Comparison of ENCODE assay signal across 9 mouse cellular contexts in the genomic region with DNA sequence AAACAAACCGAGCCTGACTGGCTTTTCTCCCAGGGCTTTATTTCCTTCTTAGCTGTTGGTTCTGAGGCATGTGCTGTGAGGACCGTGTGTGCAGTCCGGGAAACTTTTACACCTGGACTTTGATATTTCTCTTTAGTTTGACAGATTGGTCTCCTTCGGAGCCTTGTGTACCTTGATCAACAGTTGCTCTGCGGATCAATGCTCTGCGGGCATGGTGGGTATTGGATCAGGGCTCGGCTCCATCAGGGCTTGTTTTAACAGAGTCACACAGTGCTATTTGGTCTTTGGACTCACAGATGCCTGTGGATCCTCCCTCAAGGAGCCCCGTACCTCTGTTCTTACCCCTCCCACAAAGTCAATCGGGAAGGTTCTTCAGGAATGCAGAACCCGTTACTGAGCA. TPM values are rescaled to one million over a fixed set of nuclear protein-coding genes. Genes with fewer than 3 reads are reported as not detected.
DNase-seq lines count a peak whose midpoint lies in the region; ATAC-seq and TF ChIP-seq lines count a peak whose summit lies in the region.
"Had no signal": no experiment of that assay in that cellular context is flagged by ENCODE, and none has a peak within 500 bp of the region (broad histone marks: within the 10 kb centered on the region; RNA-seq: fewer than 3 reads in every experiment).

No protein-coding gene starts in this region.

- H3K9me3 ChIP-seq in forebrain, postnatal 0 days (ENCODE audit: low read length) = no peaks in the 10 kb centered on the region
- no peaks in the 10 kb centered on the region for H3K9me3 ChIP-seq in limb, embryonic 10.5 days (replicated peaks)
- H3K9me3 ChIP-seq in neural tube, embryonic 14.5 days (ENCODE audit: control insufficient read depth, low read length) = no peaks in the 10 kb centered on the region
- H3K9me3 ChIP-seq: G1E had no signal

- no peaks in the 10 kb centered on the region for H3K4me1 ChIP-seq in forebrain, postnatal 0 days (ENCODE audit: insufficient read depth)
- peaks cover 2% of the 10 kb centered on the region; the same call in 1 of the 2 replicates for H3K4me1 ChIP-seq in limb, embryonic 10.5 days
- H3K4me1 ChIP-seq in neural tube, embryonic 14.5 days (ENCODE audit: control insufficient read depth, insufficient read depth, low read length) = no peaks in the 10 kb centered on the region

- ATAC-seq in forebrain, postnatal 0 days = no peak
- ATAC-seq in neural tube, embryonic 14.5 days (ENCODE audit: low read depth) = peak; percentile 49
- ATAC-seq in frontal cortex, adult (ENCODE audit: low TSS enrichment) = no peak

- TF ChIP-seq CTCF in forebrain, postnatal 0 days (IDR thresholded peaks at IDR 0.05; ENCODE audit: low read depth) = no peak

- H3K4me2 ChIP-seq in forebrain, postnatal 0 days (ENCODE audit: low read depth) = peak overlapping the region; percentile 46
- H3K4me2 ChIP-seq in neural tube, embryonic 14.5 days (ENCODE audit: low read depth, low read length) = no peak overlapping the region

- no peak overlapping the region for H3K27ac ChIP-seq in forebrain, postnatal 0 days (ENCODE audit: low read depth, low read length)
- H3K27ac ChIP-seq in limb, embryonic 10.5 days = no peak overlapping the region
- no peak overlapping the region for H3K27ac ChIP-seq in neural tube, embryonic 14.5 days (ENCODE audit: low read depth, low read length)

- H3K27me3 ChIP-seq in forebrain, postnatal 0 days (ENCODE audit: insufficient read depth, low read length) = no peaks in the 10 kb centered on the region
- H3K27me3 ChIP-seq in limb, embryonic 10.5 days (ENCODE audit: low read depth, poor library complexity, severe bottlenecking) = 0 out of 2 replicates have a peak, but pooled peaks cover 4% of the 10 kb centered on the region
- no peaks in the 10 kb centered on the region for H3K27me3 ChIP-seq in neural tube, embryonic 14.5 days (ENCODE audit: control insufficient read depth, insufficient read depth, low read length)

- peak overlapping the region; percentile 29 for H3K4me3 ChIP-seq in forebrain, postnatal 0 days (ENCODE audit: low read depth, low read length)
- H3K4me3 ChIP-seq in limb, embryonic 10.5 days = peak overlapping the region; percentile 47
- H3K4me3 ChIP-seq in neural tube, embryonic 14.5 days (ENCODE audit: low read depth, low read length) = no peak overlapping the region

- H3K36me3 ChIP-seq in forebrain, postnatal 0 days (ENCODE audit: insufficient read depth) = no peaks in the 10 kb centered on the region
- H3K36me3 ChIP-seq in limb, embryonic 10.5 days = no peaks in the 10 kb centered on the region
- H3K36me3 ChIP-seq in neural tube, embryonic 14.5 days (ENCODE audit: control insufficient read depth, insufficient read depth, low read length) = no peaks in the 10 kb centered on the region
- H3K36me3 ChIP-seq: G1E had no signal

- WGBS in forebrain, postnatal 0 days = 48% methylated on average over 10 of the region's 10 CpGs
- 71% methylated on average over 10 of the region's 10 CpGs for WGBS in limb, embryonic 10.5 days
- WGBS in neural tube, embryonic 14.5 days = 64% methylated on average over 10 of the region's 10 CpGs

- peak; percentile 66 for DNase-seq in kidney, adult 11 months
- no peak for DNase-seq in kidney, postnatal 10 days
- no peak for DNase-seq in forebrain, postnatal 0 days
- DNase-seq in limb, embryonic 10.5 days (ENCODE audit: low spot score) = peak; percentile 29
- DNase-seq in thymus, postnatal 36 days = no peak
- DNase-seq in spleen, postnatal 36 days (ENCODE audit: low spot score in 2 of 2) = no peak

- no peak overlapping the region for H3K9ac ChIP-seq in forebrain, postnatal 0 days
- H3K9ac ChIP-seq in neural tube, embryonic 14.5 days (replicated peaks; ENCODE audit: low read depth, low read length) = no peak overlapping the region

RNA-seq across cellular contexts. Expression of a gene that starts 9.7 kb away (rescaled TPM):
- 0.05 and 0.15 TPM in 2 replicates for total RNA-seq in forebrain, postnatal 0 days (2014; rRNA removed)
- polyA plus RNA-seq in forebrain, postnatal 0 days (2015; fragmentation: Nextera tagmentation; extraction: Ambion mirVana) = 0.12 and 0.24 TPM in 2 replicates
- polyA plus RNA-seq in limb, embryonic 10.5 days (2016; fragmentation: Nextera tagmentation; extraction: Ambion mirVana) = not detected in 2 replicates
- 0.09 TPM in 1 of 2 replicates, not detected in the other for polyA plus RNA-seq in neural tube, embryonic 14.5 days (2014; fragmentation: Nextera tagmentation; extraction: Ambion mirVana)
- polyA plus RNA-seq: G1E had no signal

RNA-seq across cellular contexts. Expression of a gene that starts 57.5 kb away (rescaled TPM):
- 132 and 134 TPM in 2 replicates for total RNA-seq in forebrain, postnatal 0 days (2014; rRNA removed)
- 147 and 178 TPM in 2 replicates for polyA plus RNA-seq in forebrain, postnatal 0 days (2015; fragmentation: Nextera tagmentation; extraction: Ambion mirVana)
- 65.1 and 70.4 TPM in 2 replicates for polyA plus RNA-seq in limb, embryonic 10.5 days (2016; fragmentation: Nextera tagmentation; extraction: Ambion mirVana)
- 181 and 199 TPM in 2 replicates for polyA plus RNA-seq in neural tube, embryonic 14.5 days (2014; fragmentation: Nextera tagmentation; extraction: Ambion mirVana)

Comparison
In these comparisons a context has a peak if more than half of its experiments do, and no peak if none do; other contexts are left out.
1. DNase-seq: peak in kidney, adult 11 months (single experiment) and limb, embryonic 10.5 days (single experiment); none in kidney, postnatal 10 days (single experiment), forebrain, postnatal 0 days (single experiment), thymus, postnatal 36 days (0 of 2) and spleen, postnatal 36 days (0 of 2).